Mouse (Mus musculus) forebrain, embryonic 15.5 days (tissue): ENCODE results near the gene Sbk2. TPM values are rescaled to one million over a fixed set of nuclear protein-coding genes. Genes with fewer than 3 reads are reported as not detected.

Experiments used
- ATAC-seq: fragments of 200-750 bp; cut with Nextera tagmentation; replicated peaks from 2 replicates; pipeline ENCODE4 v1.8.0; 2017; ENCODE audit warnings: mild to moderate bottlenecking, moderate TSS enrichment, moderate library complexity
- H3K27ac ChIP-seq: fragments of 300-500 bp; sonication (generic); replicated peaks from 2 replicates; pipeline ENCODE4 v1.5.1; 2015; ENCODE audit warnings: mild to moderate bottlenecking, inconsistent platforms
- H3K27me3 ChIP-seq: fragments of 300-500 bp; sonication (generic); 2 replicates; pipeline ENCODE4 v1.6.1; 2015; ENCODE audit warnings: inconsistent platforms
- H3K36me3 ChIP-seq: fragments of 300-500 bp; sonication (generic); 2 replicates; pipeline ENCODE4 v1.6.1; 2015; ENCODE audit warnings: mild to moderate bottlenecking, inconsistent platforms
- H3K4me1 ChIP-seq: fragments of 300-500 bp; sonication (generic); 2 replicates; pipeline ENCODE4 v1.6.1; 2015; ENCODE audit warnings: inconsistent platforms
- H3K4me2 ChIP-seq: fragments of 300-500 bp; sonication (generic); replicated peaks from 2 replicates; pipeline ENCODE4 v1.6.1; 2015; ENCODE audit warnings: mild to moderate bottlenecking, inconsistent platforms
- H3K4me3 ChIP-seq: fragments of 300-500 bp; sonication (generic); 2 replicates; pipeline ENCODE4 v1.5.1; 2015; ENCODE audit warnings: mild to moderate bottlenecking, inconsistent platforms
- H3K9ac ChIP-seq: fragments of 300-500 bp; sonication (generic); replicated peaks from 2 replicates; pipeline ENCODE4 v1.6.1; 2015; ENCODE audit warnings: mild to moderate bottlenecking, inconsistent platforms
- H3K9me3 ChIP-seq: fragments of 300-500 bp; sonication (generic); 2 replicates; pipeline ENCODE4 v1.6.1; 2016; ENCODE audit warnings: inconsistent platforms
- WGBS: fragments of 180-500 bp; shearing (Covaris S2); methylation state at CpG from one replicate; pipeline ENCODE4 v1.1.7; 2015; ENCODE audit warnings: mixed read lengths; 5-methylcytosine and 5-hydroxymethylcytosine counted together
- polyA plus RNA-seq: library from polyadenylated mRNA; unstranded; fragments of >200 nt; fragmentation: Nextera tagmentation; extraction: Ambion mirVana; gene quantifications from 2 replicates; pipeline ENCODE4 v1.2.1, GENCODE M21; 2015

Gene Sbk2
- polyA plus RNA-seq, 1 experiment from 2014 or later: not detected

- peak within 1 kb of the TSS; percentile 96 for H3K27ac ChIP-seq
- 5% methylated on average over 6 of the region's 6 CpGs for WGBS
- H3K27me3 ChIP-seq: no peaks in the 10 kb centered on the region
- no peak within 1 kb of the TSS; the same call in none of the 2 replicates for H3K9ac ChIP-seq
- no peak within 1 kb of the TSS for H3K4me3 ChIP-seq
- H3K9me3 ChIP-seq: no peaks in the 10 kb centered on the region
- peaks cover 3% of the 10 kb centered on the region; the same call in 1 of the 2 replicates for H3K36me3 ChIP-seq
- peaks cover 52% of the 10 kb centered on the region for H3K4me1 ChIP-seq
- H3K4me2 ChIP-seq: peak within 1 kb of the TSS; percentile 88
- ATAC-seq: no peak
Measured at GRCm38 (mm10) chr7:4925441-4926381, 38.5 kb downstream of the Sbk2 start, which contains the start of gene Ssc5d. Gene Ssc5d (plus strand): TSS chr7:4925785.

DNA sequence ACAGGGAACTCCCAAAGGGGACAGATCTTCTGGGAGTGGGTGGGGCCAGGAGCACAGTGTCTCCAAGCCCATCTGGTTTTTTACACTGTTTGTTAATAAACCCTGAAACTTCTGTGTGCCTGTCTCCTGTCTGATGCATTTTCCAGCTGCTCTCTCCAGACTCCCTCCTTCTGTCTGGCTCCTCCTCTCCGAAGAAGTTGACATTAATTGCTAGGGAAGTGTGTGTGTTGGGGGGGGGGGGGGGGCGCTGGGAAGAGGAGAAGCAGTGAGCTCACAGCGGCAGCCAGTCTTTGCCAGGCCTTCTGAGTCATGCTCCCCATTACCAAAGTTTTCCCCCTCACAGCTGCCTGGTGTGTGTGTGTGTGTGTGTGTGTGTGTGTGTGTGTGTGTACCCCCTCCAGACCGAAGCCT lies 39.3 kb downstream of the Sbk2 start:
- ATAC-seq: no peak
- H3K4me3 ChIP-seq: no peak overlapping the region
- no peaks in the 10 kb centered on the region for H3K9me3 ChIP-seq
- peaks cover 11% of the 10 kb centered on the region for H3K36me3 ChIP-seq
- H3K27me3 ChIP-seq: no peaks in the 10 kb centered on the region
- H3K4me2 ChIP-seq: peak overlapping the region; percentile 88
- H3K4me1 ChIP-seq: peaks cover 52% of the 10 kb centered on the region
- H3K9ac ChIP-seq: no peak overlapping the region
- 5% methylated on average over 3 of the region's 4 CpGs for WGBS
- peak overlapping the region; percentile 96 for H3K27ac ChIP-seq

DNA sequence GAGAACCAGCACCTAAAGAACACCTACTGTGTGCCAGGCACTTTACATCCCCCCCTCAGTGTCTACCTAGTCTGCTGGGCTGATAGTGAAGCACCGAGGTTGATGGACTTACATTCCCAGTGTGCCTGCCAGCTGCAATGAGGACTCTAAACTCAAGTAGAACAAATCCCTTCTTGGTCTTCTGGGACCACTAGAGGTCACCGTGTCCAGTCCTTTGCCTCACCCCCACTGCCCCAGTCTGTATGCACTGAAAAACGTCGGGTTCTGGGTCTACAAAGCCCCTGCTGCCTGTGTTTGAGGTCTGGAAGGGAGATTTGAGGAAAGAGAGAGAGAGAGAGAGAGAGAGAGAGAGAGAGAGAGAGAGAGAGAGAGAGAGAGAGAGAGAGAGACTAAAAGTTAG lies 39.7 kb downstream of the Sbk2 start:
- H3K4me3 ChIP-seq: peak overlapping the region; percentile 46
- peak overlapping the region; percentile 88 for H3K4me2 ChIP-seq
- H3K9me3 ChIP-seq: no peaks in the 10 kb centered on the region
- H3K27me3 ChIP-seq: no peaks in the 10 kb centered on the region
- H3K4me1 ChIP-seq: peaks cover 52% of the 10 kb centered on the region
- peak overlapping the region; percentile 96 for H3K27ac ChIP-seq
- peak overlapping the region; percentile 57 for H3K9ac ChIP-seq
- WGBS: 4% methylated on average over 4 of the region's 4 CpGs
- ATAC-seq: no peak
- H3K36me3 ChIP-seq: peaks cover 15% of the 10 kb centered on the region

DNA sequence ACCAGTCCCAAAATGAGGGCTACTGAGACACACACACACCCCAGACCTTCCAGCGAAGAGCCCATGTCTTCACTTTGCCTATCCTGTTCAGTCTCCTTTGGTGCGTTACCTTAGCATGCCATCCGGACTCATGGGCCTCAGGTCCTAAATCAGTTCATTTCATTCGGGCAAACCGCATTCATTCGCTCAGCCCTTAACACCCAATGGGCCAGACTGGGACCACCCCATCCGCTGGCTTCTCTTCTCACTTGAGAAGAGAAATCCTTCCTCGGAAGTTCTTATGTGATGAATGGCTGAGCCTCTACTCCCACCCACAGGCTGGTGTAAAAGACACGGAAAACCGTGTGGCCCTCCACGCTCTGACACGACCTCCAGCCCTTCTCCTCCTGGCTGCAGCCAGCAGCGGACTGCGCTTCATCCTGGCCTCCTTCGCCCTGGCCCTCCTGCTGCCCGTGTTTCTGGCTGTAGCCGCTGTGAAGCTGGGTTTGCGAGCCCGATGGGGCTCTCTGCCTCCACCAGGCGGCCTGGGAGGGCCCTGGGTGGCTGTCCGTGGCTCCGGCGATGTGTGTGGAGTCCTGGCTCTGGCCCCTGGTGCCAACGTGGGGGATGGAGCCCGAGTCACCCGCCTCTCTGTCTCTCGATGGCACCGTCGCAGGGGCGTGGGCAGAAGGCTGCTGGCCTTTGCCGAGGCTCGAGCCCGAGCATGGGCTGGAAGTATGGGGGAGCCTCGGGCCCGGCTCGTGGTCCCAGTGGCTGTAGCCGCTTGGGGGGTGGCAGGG lies 40.4 kb downstream of the Sbk2 start:
- H3K4me1 ChIP-seq: peaks cover 52% of the 10 kb centered on the region
- peak overlapping the region; percentile 46 for H3K4me3 ChIP-seq
- peak; percentile 5 for ATAC-seq
- 4% methylated on average over 37 of the region's 37 CpGs for whole genome bisulfite sequencing
- H3K36me3 ChIP-seq: peaks cover 22% of the 10 kb centered on the region
- H3K9me3 ChIP-seq: no peaks in the 10 kb centered on the region
- H3K4me2 ChIP-seq: peak overlapping the region; percentile 88
- H3K27ac ChIP-seq: peak overlapping the region; percentile 96
- H3K9ac ChIP-seq: peak overlapping the region; percentile 57
- H3K27me3 ChIP-seq: no peaks in the 10 kb centered on the region

GRCm38 (mm10) chr7:4922931-4923565 lies 41.2 kb downstream of the Sbk2 start:
- ATAC-seq: peak; percentile 62
- Histone ChIP-seq H3K9me3 (no peaks in the 10 kb centered on the region), H3K27me3 (no peaks in the 10 kb centered on the region), H3K4me2 (peak overlapping the region; percentile 88), H3K36me3 (peaks cover 23% of the 10 kb centered on the region), H3K4me3 (peak overlapping the region; percentile 46), H3K4me1 (peaks cover 52% of the 10 kb centered on the region), H3K9ac (peak overlapping the region; percentile 57), H3K27ac (peak overlapping the region; percentile 96)
- under 1% methylated on average over 14 of the region's 14 CpGs for whole genome bisulfite sequencing

DNA sequence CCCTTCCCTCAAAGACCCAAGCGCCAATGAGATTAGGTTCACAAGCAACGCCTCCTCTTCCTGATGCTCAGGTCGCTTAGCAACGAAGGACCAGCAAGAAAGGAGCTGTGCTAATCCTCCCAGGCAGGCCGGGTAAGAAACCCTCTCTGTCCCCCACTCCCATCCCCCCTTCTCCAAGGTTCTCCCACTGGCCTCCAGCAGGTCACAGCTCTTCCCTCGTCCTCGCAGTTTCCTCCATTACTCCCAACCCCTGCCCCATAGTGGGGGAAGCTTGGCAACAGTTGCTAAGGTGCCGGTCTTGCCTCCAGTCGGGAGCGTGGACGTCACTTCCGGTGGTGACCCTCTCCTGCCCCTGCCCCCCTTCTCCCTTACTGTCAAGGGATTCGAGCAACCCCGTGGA lies 41.7 kb downstream of the Sbk2 start:
- H3K36me3 ChIP-seq: peaks cover 23% of the 10 kb centered on the region
- peak; percentile 74 for ATAC-seq
- WGBS: under 1% methylated on average over 14 of the region's 14 CpGs
- H3K4me2 ChIP-seq: peak overlapping the region; percentile 88
- H3K9ac ChIP-seq: peak overlapping the region; percentile 57
- H3K4me3 ChIP-seq: peak overlapping the region; percentile 46
- peak overlapping the region; percentile 96 for H3K27ac ChIP-seq
- H3K4me1 ChIP-seq: peaks cover 52% of the 10 kb centered on the region
- no peaks in the 10 kb centered on the region for H3K27me3 ChIP-seq
- H3K9me3 ChIP-seq: no peaks in the 10 kb centered on the region

DNA sequence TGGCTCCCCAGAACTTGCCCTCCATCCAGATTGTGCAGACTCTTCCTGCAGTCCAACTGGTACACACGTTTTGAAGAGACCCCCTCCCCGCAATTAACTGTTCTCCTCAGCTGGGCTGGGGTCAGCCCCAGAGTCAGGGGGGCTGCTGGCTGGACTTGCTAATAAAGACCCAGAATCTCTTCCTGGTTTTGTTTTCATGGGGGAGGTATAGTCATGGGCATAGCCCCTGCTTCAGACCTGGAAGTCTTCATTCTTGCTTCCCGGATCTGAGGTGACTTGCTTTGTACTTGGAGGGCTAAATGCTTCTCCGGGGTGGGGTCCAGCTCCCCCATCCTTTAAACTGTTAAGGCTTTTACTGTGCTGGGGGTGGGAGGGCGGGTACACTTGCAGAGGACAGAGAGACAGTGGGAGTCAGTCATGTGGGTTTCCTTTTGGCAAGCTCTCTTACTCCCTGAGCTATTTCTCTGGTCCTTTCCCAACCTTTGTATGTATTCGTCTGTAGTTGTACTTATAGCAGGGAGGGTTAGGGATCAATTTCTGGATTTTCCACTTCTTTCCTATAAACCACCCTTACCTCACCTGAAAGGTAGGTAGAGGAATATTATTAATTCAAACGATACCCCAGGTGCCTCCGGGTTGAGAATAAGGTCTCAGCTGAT lies 42.3 kb downstream of the Sbk2 start, which contains the start of gene Nat14:
TSS of gene Nat14 (plus strand) at position 205 of the 659 bp plus-strand sequence.
- peak within 1 kb of the TSS; percentile 88 for H3K4me2 ChIP-seq
- H3K27ac ChIP-seq: peak within 1 kb of the TSS; percentile 96
- H3K9me3 ChIP-seq: no peaks in the 10 kb centered on the region
- ATAC-seq: 0 out of 2 replicates have a peak, but pooled peaks have one; percentile 0
- peak within 1 kb of the TSS; percentile 57 for H3K9ac ChIP-seq
- peak within 1 kb of the TSS; percentile 46 for H3K4me3 ChIP-seq
- WGBS: 19% methylated on average over 8 of the region's 8 CpGs
- H3K4me1 ChIP-seq: peaks cover 55% of the 10 kb centered on the region
- no peaks in the 10 kb centered on the region for H3K27me3 ChIP-seq
- peaks cover 23% of the 10 kb centered on the region for H3K36me3 ChIP-seq

- Histone ChIP-seq H3K27ac (peak overlapping the region; percentile 96), H3K9ac (peak overlapping the region; percentile 57; the same call in 1 of the 2 replicates), H3K4me3 (no peak overlapping the region), H3K9me3 (no peaks in the 10 kb centered on the region), H3K36me3 (peaks cover 23% of the 10 kb centered on the region), H3K4me1 (peaks cover 62% of the 10 kb centered on the region), H3K4me2 (0 out of 2 replicates have a peak overlapping the region, but pooled peaks have one; percentile 88), H3K27me3 (no peaks in the 10 kb centered on the region)
- ATAC-seq: no peak
- 61% methylated on average over 23 of the region's 23 CpGs for WGBS
Measured at GRCm38 (mm10) chr7:4920976-4921823, 43.0 kb downstream of the Sbk2 start.

- Histone ChIP-seq H3K4me2 (no peak overlapping the region), H3K9me3 (no peaks in the 10 kb centered on the region), H3K27ac (peak overlapping the region; percentile 96), H3K36me3 (peaks cover 23% of the 10 kb centered on the region), H3K9ac (no peak overlapping the region), H3K27me3 (no peaks in the 10 kb centered on the region), H3K4me3 (no peak overlapping the region), H3K4me1 (peaks cover 60% of the 10 kb centered on the region)
- ATAC-seq: no peak
- 92% methylated on average over 19 of the region's 19 CpGs for WGBS
Measured at GRCm38 (mm10) chr7:4920496-4920895, 43.7 kb downstream of the Sbk2 start.

DNA sequence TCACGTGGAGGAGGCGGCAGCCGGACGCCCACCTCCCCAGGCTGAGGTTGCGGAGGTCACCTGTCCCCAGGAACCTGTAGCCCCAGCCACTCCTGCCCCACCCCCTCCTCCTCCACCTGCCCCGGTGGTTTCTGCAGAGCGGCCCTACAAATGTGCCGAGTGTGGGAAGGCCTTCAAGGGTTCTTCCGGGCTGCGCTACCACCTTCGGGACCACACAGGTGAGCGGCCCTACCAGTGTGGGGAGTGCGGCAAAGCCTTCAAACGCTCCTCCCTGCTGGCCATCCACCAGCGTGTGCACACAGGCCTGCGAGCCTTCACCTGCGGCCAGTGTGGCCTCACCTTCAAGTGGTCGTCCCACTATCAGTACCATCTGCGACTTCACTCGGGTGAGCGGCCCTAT lies 44.2 kb downstream of the Sbk2 start:
- Histone ChIP-seq H3K36me3 (peaks cover 23% of the 10 kb centered on the region), H3K4me3 (no peak overlapping the region), H3K4me2 (no peak overlapping the region), H3K4me1 (peaks cover 55% of the 10 kb centered on the region), H3K9ac (no peak overlapping the region), H3K27ac (no peak overlapping the region), H3K9me3 (no peaks in the 10 kb centered on the region), H3K27me3 (no peaks in the 10 kb centered on the region)
- WGBS: 91% methylated on average over 21 of the region's 21 CpGs
- ATAC-seq: no peak
